ENCODE assay signal across 9 mouse cellular contexts in the genomic region with DNA sequence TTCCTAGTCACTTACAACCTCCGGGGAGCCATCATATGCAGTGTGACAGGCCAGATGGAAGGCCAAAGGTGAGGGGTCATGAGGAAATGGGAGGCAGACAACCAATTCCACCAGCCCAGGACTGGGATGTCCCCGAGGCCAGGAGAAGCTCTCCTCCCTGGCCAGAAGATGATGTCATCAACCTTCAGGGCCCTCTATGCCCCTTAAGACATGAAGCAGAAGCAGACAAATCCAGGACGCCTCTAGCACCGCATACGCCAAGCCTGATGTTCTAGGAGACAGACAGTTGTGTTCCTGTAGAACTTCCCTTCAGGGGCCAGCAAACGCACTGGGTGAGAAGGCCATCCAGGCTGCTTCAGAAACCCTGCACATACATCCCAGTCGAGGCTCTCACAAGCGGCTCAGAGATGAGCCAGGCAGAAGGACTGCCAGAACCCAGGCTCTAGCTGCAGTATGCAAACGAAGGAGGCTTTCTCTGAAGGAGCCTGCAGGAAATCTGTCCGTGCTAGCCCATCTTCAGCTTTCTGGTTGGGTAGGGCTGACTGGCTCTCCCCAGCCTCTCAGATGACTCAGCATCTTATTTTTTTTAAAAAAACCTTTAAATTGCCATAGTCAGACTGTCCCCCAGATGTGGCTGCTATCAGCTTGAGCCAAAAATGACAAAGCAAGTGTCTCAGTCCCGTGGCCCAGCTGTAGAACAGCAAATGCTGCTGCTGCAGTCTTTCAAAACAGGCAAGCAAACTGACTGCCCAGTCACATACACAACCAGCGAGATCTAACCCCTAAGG. TPM values are rescaled to one million over a fixed set of nuclear protein-coding genes. Genes with fewer than 3 reads are reported as not detected.
DNase-seq lines count a peak whose midpoint lies in the region; ATAC-seq lines count a peak whose summit lies in the region.
"Had no signal": no experiment of that assay in that cellular context is flagged by ENCODE, and none has a peak within 500 bp of the region (broad histone marks: within the 10 kb centered on the region; RNA-seq: fewer than 3 reads in every experiment).

No protein-coding gene starts in this region.

- no peak for DNase-seq in hindbrain, embryonic 10.5 days (ENCODE audit: low spot score)
- DNase-seq in A20 (ENCODE audit: low read depth, low spot score) = peak; percentile 85
- peak; percentile 56 for DNase-seq in layer of hippocampus, adult 9-11 months
- peak; percentile 36 to 46 for DNase-seq in spleen, postnatal 14 days (ENCODE audit: low spot score in 2 of 2)
- no peak for DNase-seq in retina, embryonic 14.5 days (ENCODE audit: low spot score)
- DNase-seq in thymus, postnatal 25 days = no peak

- no peaks in the 10 kb centered on the region for H3K9me3 ChIP-seq in hindbrain, embryonic 10.5 days
- H3K9me3 ChIP-seq in hindbrain, embryonic 16.5 days (ENCODE audit: control insufficient read depth, low read length) = no peaks in the 10 kb centered on the region

- ATAC-seq in hindbrain, embryonic 16.5 days = no peak
- ATAC-seq in common myeloid progenitor, adult 5-6 weeks (replicated peaks; ENCODE audit: low read depth, poor library complexity, severe bottlenecking) = peak; percentile 47

- peak overlapping the region; percentile 56 for H3K27ac ChIP-seq in hindbrain, embryonic 10.5 days
- no peak overlapping the region for H3K27ac ChIP-seq in hindbrain, embryonic 16.5 days (ENCODE audit: low read depth, low read length)

- H3K4me3 ChIP-seq in hindbrain, embryonic 10.5 days = no peak overlapping the region; the same call in 1 of the 2 replicates
- no peak overlapping the region for H3K4me3 ChIP-seq in hindbrain, embryonic 16.5 days (ENCODE audit: low read length)

- 54% methylated on average over 12 of the region's 12 CpGs for whole genome bisulfite sequencing in hindbrain, embryonic 10.5 days
- 55% methylated on average over 12 of the region's 12 CpGs for WGBS in hindbrain, embryonic 16.5 days

- no peaks in the 10 kb centered on the region for H3K36me3 ChIP-seq in hindbrain, embryonic 10.5 days
- H3K36me3 ChIP-seq in hindbrain, embryonic 16.5 days (ENCODE audit: control insufficient read depth, insufficient read depth, low read length) = no peaks in the 10 kb centered on the region

- no peak overlapping the region for H3K9ac ChIP-seq in hindbrain, embryonic 16.5 days (ENCODE audit: low read depth, low read length)

- H3K4me1 ChIP-seq in hindbrain, embryonic 10.5 days (replicated peaks) = peaks cover 72% of the 10 kb centered on the region
- peaks cover 35% of the 10 kb centered on the region for H3K4me1 ChIP-seq in hindbrain, embryonic 16.5 days (ENCODE audit: control insufficient read depth, insufficient read depth, low read depth, low read length)

- H3K4me2 ChIP-seq in hindbrain, embryonic 16.5 days (ENCODE audit: low read length) = no peak overlapping the region

- no peaks in the 10 kb centered on the region for H3K27me3 ChIP-seq in hindbrain, embryonic 10.5 days (ENCODE audit: insufficient read depth, poor library complexity, severe bottlenecking)
- H3K27me3 ChIP-seq in hindbrain, embryonic 16.5 days (replicated peaks; ENCODE audit: control insufficient read depth, insufficient read depth, low read length) = no peaks in the 10 kb centered on the region

RNA-seq across cellular contexts. Expression of a gene that starts 8.3 kb away (rescaled TPM):
- 8.9 and 10.8 TPM in 2 replicates for polyA plus RNA-seq in hindbrain, embryonic 10.5 days (2016; fragmentation: Nextera tagmentation; extraction: Ambion mirVana)
- 16.4 and 16.6 TPM in 2 replicates for polyA plus RNA-seq in hindbrain, embryonic 16.5 days (2015; fragmentation: Nextera tagmentation; extraction: Ambion mirVana)
- total RNA-seq in common myeloid progenitor, adult 5-6 weeks (2017) = 7.6 and 8.5 TPM in 2 replicates

RNA-seq across cellular contexts. Expression of a gene that starts 13.3 kb away (rescaled TPM):
- not detected in 2 replicates for polyA plus RNA-seq in hindbrain, embryonic 10.5 days (2016; fragmentation: Nextera tagmentation; extraction: Ambion mirVana)
- 0.51 and 0.55 TPM in 2 replicates for polyA plus RNA-seq in hindbrain, embryonic 16.5 days (2015; fragmentation: Nextera tagmentation; extraction: Ambion mirVana)
- not detected in 2 replicates for total RNA-seq in common myeloid progenitor, adult 5-6 weeks (2017)
- total RNA-seq: adrenal gland, adult 18-20 months had no signal

RNA-seq across cellular contexts. Expression of a gene that starts 42.2 kb away (rescaled TPM):
- polyA plus RNA-seq in hindbrain, embryonic 10.5 days (2016; fragmentation: Nextera tagmentation; extraction: Ambion mirVana) = 8.6 and 11.1 TPM in 2 replicates
- 10.7 and 13.9 TPM in 2 replicates for polyA plus RNA-seq in hindbrain, embryonic 16.5 days (2015; fragmentation: Nextera tagmentation; extraction: Ambion mirVana)
- total RNA-seq in common myeloid progenitor, adult 5-6 weeks (2017) = 55.3 and 61.0 TPM in 2 replicates

RNA-seq across cellular contexts. Expression of a gene that starts 53.9 kb away (rescaled TPM):
- 3.8 and 6.6 TPM in 2 replicates for polyA plus RNA-seq in hindbrain, embryonic 10.5 days (2016; fragmentation: Nextera tagmentation; extraction: Ambion mirVana)
- 1.7 and 2.1 TPM in 2 replicates for polyA plus RNA-seq in hindbrain, embryonic 16.5 days (2015; fragmentation: Nextera tagmentation; extraction: Ambion mirVana)
- 2.1 and 2.4 TPM in 2 replicates for total RNA-seq in common myeloid progenitor, adult 5-6 weeks (2017)

Comparison
In these comparisons a context has a peak if more than half of its experiments do, and no peak if none do; other contexts are left out.
1. DNase-seq: peak in A20 (single experiment), layer of hippocampus, adult 9-11 months (single experiment) and spleen, postnatal 14 days (2 of 2); none in hindbrain, embryonic 10.5 days (single experiment), retina, embryonic 14.5 days (single experiment) and thymus, postnatal 25 days (single experiment).